Mouse (Mus musculus) thymus, postnatal 25 days (tissue): ENCODE data around the gene Olfr1406.
"Not testable (repeated sequence)": the region's sequence is repeated elsewhere in the genome, so short reads cannot be mapped to it uniquely, and the experiment has no call there.

Source experiments
- DNase-seq: peaks from one replicate; pipeline ENCODE4 v3.0.0; 2022

Gene Olfr1406

GRCm38 (mm10) chr1:173190540-173190939 is at the start of gene Olfr1406:
Gene Olfr1406, minus strand, starts transcription at chr1:173190640.
- DNase-seq = no peak

DNA sequence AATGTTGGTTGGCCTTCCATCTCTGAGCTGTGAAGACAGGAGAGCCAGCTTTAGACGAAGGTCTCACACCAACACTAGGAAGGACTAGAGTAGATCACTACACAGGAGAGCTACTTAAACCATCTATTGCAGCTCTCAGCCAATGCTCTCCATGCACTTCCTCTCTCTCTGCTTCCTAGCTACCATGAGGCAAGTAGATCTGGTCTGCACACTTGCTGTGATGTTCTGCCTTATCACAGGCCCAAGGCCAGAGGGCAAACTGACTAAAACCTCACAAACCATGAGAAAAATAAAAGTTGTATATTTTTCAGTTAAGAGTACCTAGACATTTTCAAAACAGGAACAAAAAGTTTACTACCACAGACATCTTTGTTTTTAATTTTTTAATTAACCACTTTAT is 46.6 kb upstream of the Olfr1406 start:
- DNase-seq = not testable (repeated sequence)

- no peak for DNase-seq
Observed at GRCm38 (mm10) chr1:173227081-173227480, 36.6 kb upstream of the Olfr1406 start, which contains the start of gene Fcer1a. Gene Fcer1a, minus strand, starts transcription at chr1:173227214.

DNA sequence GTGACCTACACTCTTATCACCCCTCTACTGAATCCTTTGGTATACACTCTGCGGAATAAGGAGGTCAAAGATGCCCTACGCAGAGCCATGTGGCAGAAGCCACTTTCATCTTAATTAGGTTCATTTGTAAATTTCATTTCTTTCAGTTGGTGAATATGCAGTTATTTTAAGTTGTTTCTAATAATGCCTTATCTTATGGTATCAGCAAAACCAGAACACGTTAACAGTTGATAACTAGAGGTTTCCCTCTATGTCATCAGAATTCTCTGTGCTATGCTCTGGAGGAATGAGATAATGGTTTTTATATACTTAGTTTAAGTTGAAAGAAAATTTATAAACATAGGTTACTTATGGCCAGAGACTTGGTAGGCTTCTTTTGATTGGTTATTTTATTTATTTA is 26.0 kb upstream of the Olfr1406 start:
- no peak for DNase-seq

GRCm38 (mm10) chr1:173212092-173212491 is 21.7 kb upstream of the Olfr1406 start, which contains the start of gene Olfr1404:
Gene Olfr1404, plus strand, starts transcription at chr1:173212392.
- no peak for DNase-seq

DNA sequence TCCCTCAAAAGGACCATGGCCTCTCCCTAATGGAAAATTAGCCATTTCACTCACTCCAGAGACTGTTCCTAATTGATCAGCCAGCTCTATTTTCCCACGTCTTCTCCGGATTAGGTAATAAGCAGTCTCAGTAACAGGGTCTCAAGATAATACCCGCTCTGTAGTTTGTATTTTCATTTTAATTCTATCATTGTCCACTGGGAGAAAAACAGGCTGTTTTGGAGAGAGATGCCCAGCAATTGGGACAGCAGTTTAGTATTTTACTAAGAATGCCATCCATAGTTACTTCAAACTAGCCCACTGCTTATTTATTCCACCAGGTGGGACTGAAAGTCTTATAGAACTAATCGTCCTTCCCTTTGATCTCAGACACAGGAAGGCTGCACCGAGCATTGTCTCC is 7.1 kb upstream of the Olfr1406 start, which contains the start of gene Olfr218:
TSS of gene Olfr218 (plus strand) at position 301 of the 400 bp plus-strand sequence.
- no peak for DNase-seq

DNA sequence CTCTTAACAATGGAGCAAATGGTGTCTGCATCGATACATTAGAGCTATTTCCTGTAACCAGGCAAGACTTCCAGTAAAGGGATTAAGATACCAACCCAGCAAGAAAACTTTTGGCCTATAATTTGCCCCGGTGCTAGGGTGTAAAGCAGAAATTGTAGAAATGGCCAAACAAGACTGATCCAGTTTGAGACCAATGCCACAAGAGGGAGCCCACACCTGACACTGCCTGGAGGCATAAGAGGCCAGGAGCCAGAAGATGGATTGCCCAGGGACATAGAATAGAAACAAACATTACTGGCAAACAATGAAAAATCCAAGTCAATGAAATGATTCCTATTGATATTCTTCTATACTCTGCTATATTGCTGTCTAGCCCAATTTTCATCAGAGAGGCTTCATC is 5.9 kb upstream of the Olfr1406 start:
- DNase-seq = no peak

DNA sequence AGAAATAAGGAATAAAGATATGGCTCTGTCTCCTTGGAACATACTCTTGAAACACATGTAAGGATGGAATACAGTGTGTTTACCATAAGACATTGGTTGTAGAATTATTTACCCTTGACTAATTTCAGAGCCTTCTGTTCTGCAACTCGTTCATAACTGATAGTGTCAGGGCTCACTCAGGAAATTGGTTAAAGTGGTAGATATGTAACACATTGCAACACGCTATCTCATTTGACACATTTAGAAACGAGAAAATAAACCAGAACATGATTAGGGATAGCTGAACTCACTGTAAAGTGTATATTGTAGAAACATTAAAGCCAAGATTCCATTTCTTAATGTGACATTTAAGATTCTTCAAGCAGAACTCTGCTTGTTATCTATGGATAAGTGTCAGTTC is 1.6 kb upstream of the Olfr1406 start:
- DNase-seq = no peak

DNA sequence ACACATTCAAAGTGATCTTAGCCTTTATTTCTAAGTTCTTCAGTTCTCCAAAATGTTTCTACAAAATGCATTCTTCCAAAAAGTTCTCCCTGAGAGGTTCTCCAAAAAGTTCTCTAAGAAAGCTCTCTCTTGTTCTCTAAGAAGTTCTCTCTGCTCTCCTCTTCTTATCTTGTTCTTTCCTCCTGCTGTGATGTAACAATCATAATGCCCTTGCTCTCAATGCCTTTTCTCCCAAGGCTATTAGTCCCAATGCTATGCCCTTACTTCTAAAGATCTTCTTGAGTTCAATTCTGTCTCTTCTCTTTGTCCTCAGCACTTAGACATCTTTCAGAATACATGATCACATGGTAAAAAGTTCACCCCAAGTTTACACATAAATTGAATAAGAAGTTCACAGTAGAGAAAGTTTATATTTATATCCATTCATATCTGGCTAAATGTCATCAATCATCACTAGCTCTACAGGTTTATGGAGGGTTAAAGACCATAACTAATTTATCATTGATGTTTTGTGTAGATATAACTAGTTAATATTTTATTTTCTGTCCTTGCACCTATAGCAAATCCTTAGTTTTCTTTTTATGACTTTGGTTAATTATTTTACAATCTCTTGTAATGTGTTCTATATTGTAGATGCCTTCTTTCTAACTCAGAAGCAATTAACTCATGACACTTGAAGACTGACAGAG is 16.1 kb downstream of the Olfr1406 start:
- no peak for DNase-seq

- DNase-seq = no peak
Observed at GRCm38 (mm10) chr1:173137274-173137673, 53.2 kb downstream of the Olfr1406 start, which contains the start of gene Olfr1408. Gene Olfr1408, minus strand, starts transcription at chr1:173137374.
